Mouse (Mus musculus) mesoderm, embryonic 11.5 days (tissue): ENCODE data around the gene Selenow.
"Not testable (repeated sequence)": the region's sequence is repeated elsewhere in the genome, so short reads cannot be mapped to it uniquely, and the experiment has no call there.

Experiments used
- DNase-seq: peaks from one replicate; pipeline ENCODE4 v3.0.0-alpha.2; 2012; ENCODE audit warnings: low read depth, low spot score

Selenow gene

DNA sequence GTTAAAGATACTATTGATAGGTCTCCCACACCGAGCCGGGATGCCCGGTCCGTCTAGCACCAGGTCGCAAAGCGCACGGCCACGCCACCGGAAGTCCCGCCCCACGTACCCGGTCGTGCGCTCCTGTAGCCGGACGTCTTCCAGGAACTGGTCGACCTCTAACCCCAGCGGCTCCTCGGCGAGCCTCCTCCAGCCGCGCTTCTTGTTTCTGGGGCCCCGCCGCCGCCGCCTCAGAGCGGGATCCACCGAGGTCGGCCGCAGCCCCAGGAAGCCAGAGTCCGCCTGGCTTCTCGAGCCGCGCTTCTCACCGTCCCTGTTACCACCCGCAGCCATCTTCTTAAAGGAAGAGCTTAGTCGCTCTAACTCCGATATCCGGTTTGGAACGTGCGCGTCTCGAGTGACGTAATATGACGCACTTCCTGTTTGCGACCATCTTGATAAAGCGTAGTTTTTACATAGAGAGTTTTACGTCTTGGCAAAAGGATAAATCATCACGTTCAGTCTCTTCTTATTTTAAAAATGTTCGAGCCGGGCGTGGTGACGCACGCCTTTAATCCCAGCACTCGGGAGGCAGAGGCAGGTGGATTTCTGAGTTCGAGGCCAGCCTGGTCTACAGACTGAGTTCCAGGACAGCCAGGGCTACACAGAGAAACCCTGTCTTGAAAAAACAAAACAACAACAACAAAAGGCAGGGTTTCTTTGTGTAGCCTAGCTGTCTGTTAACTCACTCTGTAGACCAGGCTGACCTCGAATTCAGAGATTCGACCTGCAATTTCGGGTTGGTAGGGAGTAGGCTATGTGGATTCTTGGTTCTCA, 23.7 kb upstream of the Selenow start, which contains the start of gene Nop53:
Gene Nop53, minus strand, starts transcription at position 354 of the 816 bp plus-strand sequence.
- DNase-seq: peak; percentile 98

DNA sequence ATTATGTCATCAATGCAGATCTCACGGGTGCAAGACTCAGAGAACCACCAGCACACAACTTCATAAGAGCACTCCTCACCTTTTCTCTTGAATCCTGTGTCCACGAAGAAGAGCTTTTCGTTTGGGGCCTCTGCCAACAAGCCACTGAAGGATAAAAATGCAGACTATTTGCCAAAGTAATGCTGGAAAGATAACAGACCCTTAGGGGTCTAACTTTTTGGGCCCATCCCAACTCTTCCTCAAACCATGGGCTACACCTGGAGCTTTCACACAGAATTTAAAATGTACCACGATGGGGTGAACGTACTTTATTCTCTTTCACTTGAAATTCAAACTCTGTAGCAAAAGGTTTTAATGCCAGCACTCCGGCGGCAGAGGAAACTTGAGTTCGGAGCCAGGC, 23.0 kb upstream of the Selenow start:
- no peak for DNase-seq

DNA sequence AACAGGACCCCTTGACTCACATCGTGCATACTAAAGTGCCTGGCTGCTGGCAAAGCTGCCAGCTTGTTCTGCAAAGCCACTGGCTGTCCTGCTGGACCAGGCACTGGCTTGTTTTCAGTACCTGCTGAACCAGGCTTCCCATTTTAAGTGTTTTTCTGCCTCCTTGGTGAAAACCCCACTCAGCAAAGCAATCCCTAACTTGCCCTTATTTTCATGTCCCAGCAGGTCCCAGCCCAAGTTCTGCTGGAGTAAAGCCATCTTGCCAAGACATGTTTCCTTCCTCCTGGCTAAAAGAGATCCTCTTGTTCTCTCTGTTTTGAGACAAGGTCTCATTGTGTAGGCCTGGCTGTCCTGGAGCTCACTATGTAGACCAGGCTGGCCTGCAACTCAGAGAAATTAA, 22.1 kb upstream of the Selenow start:
- DNase-seq: no peak

DNA sequence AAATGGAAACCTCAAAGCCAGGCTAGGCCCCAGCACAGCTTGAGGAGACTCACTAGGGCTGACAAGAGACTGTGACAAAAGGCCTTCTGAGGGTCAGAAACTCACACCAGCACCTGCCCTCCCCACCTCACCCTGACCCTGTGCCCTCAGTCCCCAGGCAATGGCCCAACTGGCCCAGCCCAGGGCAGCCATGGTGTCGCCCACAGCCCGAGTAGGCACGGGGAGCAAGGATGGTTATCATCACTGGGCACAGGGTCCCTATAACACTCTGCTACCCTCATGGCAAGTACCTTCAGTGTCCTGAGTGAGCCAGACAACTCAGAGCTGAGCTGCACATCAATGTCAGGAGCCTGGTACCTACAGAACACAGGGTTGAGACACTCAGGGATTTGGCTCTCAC, 16.4 kb upstream of the Selenow start:
- no peak for DNase-seq

DNA sequence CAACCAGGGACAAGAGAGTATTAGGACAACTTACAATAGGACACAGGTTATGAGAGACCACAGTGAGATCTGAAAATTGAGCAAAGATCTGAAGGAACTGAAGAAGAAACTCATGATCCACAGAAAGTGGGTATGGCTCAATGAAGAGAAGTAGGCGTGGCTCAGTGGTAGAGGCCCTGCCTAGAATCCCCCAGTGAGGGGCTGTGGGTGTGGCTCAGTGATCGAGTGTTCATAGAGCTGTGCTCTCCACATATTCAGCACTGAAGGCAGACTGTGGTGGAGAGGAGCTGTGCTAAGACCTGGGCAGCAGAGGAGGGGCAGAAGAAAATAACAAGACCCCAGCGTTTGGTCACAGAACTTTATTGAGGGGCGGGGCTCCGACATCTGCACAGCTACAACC, 15.3 kb upstream of the Selenow start:
- no peak for DNase-seq

DNA sequence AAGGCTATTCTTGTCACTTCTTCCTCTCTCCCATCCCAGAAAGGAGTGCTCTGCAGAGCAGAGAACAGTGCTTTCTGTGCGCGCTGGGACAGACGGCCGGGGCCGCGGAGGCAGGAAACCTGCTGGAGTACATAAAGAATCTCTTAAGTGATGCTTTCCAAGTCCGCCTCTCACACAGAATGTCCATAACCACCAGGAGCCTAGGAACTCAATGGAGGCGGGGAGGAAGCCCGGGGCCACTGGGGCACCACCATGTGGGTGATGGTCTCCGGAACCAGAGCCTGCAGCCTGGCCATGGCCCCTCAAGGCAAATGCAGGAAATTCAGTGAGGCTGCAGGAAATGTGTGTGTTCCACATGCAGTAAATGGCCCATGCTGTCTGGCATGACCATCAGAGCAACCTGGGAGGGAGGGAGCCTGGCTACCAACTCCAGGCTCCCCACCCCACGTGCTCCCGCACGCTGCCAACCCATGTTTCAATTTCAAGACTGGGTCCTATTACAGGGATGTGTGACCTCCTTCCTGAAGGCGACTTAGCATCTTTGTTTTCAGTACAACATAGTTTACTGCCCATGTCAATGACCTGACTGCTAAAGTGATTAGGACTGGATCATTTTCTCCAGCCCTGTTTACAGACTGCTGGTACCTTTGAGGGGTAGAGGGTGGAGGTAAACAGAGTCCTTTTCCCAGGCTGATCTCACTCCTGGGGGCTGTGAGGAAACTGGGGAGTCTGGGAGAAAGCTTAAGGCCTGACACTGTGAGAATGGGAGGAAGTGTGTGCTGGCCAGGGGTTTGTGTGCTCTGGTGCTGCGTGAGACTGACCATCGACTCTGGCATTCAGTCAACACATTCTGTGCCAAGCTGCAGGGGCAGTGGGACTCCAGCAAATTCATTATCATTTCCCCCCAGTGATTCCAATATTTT, 11.5 kb upstream of the Selenow start:
- no peak for DNase-seq

DNA sequence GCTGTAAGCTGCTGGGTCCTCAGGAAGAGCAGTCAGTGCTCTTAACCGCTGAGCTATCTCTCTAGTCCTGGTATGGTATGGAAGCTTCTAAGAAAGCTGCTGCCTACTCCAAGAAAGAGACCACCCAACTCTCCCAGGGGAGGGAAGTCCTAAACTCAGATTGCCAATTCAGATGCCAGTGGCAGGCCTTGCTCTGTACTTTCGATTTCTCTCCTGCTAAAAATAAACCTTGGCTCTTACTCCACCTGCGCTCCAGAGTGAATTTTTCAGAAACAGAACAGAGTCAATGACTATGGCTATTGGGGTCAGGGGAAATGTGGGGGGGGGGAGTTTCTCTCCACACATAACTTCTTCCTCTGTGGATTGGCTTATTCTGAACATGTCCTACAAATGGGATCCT, 9.4 kb upstream of the Selenow start:
- no peak for DNase-seq

DNA sequence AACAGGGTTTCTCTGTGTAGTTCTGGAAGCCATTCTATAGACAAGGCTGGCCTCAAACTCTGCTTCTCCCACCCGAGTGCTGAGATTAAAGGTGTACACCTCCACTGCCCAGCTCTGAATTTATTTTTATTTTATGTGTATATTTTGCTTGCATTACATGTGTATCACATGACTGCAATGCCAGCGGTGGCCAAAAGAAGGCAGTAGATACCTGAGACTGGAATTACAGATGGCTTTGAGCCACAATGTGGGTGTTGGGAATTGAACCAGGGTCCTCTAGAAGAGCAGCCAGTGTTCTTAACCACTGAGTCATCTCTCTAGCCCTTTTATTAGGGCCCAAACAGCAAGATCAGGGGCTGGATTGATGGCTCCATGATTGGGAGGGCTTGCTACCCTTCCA, 8.3 kb upstream of the Selenow start:
- DNase-seq: no peak

DNA sequence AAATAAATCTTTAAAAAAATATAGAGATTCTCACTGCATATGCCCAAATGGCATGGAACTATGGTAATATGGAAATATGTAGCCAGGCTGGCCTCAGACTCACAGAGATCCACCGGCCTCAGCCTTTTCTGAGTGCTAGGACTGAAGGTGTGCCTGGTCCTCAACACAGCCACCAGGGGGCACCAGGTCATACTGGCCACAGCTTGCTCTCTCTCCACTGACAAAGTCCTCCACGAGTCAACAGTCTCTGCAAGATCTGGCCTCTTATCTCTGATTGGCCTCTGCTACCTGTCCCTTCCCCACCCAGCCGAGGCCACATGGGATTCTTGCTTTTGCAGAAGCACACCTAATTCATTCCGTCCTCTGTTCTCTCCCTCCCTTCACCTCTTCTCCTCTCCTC, 7.7 kb upstream of the Selenow start:
- peak; percentile 57 for DNase-seq

DNA sequence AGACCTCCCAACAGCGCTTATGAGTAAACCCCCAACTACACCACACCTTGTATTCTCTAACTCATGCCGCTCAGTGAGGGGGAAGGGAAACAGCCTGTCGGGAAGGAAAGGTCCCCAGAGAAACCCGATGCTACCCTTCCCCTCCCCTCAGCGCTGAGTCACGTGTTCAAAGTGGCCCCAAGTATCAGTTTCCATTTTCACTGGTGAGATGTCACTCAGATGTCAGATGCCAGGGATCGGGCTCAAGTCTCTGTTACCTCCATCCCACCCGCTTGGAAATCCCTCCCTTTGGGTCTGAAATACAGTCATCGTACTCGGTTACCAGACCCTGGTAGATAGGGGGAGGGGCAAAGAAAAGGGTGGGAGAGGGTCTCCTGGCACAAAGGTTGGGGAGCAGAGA, 406 bp downstream of the Selenow start:
- peak; percentile 73 for DNase-seq

DNA sequence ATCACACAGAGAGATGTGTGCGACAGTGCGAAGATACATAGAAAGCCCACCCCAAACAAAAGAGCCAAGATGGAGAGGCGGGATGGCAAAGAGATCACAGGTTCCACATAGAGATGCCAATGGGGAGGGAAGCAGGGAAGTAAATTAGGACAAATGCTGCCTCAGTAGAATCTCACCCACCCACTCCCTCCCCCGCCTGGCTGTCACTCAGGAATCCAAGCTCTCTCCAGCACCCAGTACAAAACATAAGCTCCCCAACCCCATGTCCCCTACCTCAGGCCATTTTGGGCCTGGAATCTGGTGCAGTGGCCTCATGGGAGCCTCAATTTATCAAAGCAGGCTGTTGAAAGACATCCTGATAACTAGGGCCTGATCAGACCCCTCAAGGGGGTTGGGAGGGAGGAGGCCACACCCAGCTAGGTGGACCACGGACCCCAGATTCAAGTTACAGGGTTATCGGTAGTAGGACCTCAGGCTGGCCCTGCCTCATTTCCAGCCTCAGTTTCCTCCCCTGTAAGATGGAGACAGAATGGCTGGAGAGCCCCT, 1.5 kb downstream of the Selenow start:
- DNase-seq: no peak

DNA sequence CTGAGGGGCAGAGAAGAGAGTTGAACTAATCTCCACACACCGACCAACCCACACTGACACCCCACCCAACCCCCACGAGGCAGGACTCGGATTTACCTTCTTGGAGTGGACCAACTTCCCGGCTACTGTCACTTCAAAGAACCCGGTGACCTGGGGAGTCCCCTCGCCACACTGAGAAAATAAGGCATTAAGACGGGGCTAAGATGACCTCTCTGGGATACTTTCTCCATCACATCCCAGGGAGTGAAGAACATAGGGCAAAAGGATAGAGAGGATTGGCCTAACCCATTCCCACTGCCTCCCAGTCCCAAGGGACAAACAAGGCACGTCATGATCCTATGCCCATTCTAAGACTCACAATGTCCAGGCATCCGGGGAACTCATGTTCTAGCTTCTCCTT, 2.3 kb downstream of the Selenow start:
- no peak for DNase-seq

DNA sequence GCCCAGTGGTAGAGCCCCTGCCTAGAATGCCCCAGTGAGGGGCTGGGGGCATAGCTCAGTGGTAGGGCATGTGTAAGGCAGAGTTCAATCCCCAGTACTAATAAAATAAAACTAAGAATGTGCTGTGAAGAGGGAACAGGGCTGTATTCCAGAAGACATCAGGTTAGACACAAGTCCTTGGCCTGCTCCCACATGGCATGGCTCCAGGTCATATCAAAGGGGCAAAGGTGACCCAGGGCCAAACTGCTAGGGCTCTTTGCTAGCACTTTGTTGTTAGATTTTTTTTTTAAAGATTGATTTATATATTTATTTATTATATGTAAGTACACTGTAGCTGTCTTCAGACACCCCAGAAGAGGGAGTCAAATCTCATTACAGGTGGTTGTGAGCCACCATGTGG, 3.8 kb downstream of the Selenow start:
- no peak for DNase-seq

DNA sequence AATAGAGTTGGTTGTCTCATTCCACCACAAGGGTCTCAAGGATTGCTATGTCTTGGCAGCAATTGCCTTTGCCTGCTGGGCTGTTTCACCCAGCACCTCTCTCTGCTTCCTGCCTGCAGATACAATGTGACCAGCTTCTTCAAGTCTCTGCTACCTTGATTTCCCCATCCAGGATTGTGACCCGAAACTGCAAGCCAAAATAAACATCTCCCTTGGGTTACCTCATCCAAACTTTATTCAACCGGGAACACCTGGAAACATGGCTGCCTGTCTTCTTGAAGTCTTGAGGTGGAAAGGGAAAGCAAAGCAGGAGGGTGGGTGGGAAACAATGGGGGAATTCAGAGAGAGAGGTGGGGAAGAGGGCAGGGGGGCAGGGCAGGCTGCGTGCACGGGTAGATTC, 5.2 kb downstream of the Selenow start:
- no peak for DNase-seq

DNA sequence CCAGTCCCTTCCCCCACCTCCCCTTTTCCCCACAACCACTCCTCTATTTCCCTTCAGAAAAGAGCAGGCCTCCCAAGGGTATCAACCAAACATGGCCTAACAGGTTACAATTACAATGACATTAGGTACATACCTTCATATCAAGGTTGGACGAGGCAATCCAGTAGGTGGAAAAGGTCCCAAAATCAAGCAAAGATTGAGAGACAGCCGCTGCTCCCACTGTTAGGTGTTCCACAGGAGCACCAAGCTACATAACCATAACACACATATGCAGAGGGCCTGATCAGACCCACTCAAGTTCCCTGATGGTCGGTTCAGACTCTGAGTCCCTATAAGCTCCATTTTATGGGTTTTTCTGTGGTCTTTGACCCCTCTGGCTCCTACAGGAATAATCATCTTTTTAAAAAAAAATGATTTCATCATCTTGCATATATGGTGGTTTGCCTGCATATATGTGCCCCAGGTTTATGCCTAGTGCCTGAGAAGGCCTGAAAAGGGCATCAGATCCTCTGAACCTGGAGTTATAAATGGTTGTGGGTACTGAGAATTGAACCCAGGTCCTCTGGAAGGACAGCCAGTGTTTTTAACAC, 6.0 kb downstream of the Selenow start:
- DNase-seq: no peak

DNA sequence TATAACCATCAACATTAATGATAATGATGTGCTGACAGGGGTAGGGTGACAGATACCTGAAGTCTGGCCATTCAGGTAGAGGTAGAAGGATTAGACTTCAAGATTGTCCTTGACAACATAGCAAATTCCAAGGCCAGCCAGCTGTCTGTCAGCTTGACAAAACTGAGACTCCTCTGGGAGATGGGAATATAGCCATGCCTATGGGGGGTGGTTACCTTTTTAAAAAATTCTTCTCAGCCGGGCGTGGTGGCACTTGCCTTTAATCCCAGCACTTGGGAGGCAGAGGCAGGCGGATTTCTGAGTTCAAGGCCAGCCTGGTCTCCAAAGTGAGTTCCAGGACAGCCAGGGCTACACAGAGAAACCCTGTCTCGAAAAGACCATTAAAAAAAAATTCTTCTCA, 6.5 kb downstream of the Selenow start:
- not testable (repeated sequence) for DNase-seq

DNA sequence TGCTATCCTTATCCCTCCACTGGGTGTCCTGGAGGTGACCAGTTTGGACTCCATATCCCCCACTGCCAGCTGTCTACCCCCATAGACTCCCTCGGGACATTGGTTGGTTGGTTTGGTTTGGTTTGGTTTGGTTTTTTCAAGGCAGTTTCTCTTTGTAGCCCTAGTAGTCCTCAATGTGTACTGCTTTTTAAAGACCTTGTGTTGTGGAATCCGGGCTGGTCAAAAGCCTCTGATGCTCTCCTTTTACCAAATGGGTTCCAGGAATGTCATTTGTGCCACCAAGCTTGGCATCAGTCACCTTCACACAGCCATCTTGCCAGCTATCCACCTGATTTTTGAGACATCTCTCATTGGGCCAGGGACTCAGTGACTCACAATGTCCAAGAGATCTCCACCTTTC, 7.5 kb downstream of the Selenow start:
- no peak for DNase-seq

DNA sequence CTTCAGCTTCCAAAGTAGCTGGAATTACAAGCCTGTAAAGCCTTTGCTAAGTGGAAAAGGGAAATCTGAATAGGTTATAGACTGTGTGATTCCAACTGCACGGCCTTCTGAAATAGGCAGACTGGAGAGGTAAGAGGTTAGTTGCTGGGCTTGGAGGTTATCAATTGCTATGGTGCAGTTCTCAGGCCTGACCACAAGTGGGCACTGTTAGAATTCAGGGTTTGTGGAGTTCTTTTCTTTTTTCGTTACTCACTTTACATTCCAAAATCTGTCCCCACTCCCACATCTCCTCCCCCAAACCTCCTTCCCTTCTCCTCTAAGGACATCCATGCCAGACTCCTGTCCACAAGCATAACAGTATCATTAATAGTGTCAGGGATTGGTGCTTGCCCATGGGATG, 8.0 kb downstream of the Selenow start:
- peak; percentile 61 for DNase-seq

DNA sequence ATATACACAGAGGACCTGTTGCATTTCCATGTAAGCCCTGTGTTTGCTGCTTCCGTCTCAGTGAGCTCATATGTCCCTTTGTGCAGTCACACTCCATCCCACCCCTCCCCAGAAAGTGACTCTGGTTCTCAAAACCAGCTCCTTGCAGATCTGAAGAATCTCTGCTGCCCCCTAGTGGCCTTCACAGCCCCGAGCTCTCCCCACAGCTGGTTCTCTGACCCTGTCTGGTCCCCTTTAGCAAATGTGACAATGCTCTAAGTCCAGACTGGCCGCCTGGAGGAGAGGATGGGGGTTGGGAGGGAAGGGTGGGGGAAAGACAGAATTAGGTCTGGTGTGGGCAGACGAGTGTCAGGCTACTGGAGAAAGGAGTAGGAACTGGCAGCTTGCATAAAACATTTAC, 10.0 kb downstream of the Selenow start:
- DNase-seq: peak; percentile 92

DNA sequence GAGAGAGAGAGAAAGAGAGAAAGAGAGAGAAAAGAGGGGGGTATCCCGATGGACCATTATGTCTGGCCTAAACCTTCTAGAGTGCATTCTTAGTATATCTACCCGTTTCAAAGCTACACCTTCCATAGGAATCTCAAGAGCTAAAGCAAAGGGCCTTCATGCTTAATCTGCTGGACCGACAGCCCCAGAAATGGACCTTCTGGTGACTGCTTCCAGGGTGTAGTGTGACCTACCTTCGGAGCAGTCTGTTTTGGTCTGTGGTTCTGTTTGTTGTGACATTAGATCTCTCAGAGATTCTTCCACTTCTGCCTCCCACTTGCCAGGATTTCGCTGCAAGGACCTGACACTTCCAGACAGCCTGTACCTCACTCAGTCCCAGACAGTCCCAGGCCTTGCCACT, 11.7 kb downstream of the Selenow start:
- DNase-seq: no peak

DNA sequence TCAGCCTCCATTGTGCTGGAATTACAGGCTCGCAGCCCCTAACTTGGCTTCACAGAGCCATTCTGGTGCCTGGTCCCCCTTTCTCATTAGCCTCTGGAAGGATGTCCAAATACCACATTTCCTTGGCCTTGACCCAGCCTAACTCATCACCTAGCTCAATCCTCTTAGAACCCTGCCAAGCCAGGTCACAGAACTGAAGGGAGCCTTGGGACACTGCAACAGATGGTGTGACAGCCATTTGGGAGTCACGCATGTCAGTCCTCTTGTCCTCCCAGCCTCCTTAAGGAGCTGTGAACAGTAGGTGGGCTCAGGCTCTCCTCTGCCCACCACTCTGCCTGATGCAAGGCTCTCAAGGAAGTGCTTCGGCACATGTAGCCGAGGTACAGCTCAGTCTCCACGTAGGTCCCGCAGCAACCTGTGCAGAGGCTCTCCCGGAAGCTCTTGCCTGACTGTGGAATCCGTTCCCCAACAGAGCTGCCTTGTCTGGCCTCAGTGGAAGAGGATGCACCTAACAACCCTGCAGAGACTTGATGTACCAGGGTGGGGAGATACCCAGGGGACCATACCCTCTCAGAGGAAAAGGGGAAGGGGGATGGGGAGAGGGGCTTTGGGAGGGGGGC, 14.1 kb downstream of the Selenow start:
- no peak for DNase-seq

DNA sequence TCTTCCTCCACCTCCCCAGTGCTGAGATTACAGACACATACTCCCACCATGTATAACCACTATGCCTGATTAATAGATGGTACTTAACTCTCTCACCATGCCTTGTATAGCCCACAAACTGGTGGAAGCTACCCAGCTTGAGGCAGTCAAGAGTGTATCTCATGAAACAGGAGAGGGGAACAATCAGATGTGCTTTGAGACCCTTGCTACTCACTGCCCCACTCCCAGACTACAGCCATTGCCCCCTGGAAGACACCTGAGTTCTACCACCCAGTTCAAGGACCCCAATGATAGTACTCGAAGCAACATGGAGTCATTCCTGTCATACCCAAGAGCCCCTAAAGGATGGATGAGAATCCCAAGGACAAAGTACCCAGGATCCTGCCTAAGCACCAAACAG, 15.6 kb downstream of the Selenow start:
- no peak for DNase-seq
